Mouse (Mus musculus) stomach, postnatal 0 days (tissue): ENCODE results near the gene Vps35l. TPM values are rescaled to one million over a fixed set of nuclear protein-coding genes. Genes with fewer than 3 reads are reported as not detected.

ENCODE experiments used
- ATAC-seq: fragments of 200-750 bp; cut with Nextera tagmentation; 2 replicates; pipeline ENCODE4 v1.8.0; 2017; ENCODE audit not compliant: low FRiP score, low TSS enrichment
- DNase-seq: peaks from one replicate; pipeline ENCODE4 v3.0.0-alpha.2; 2016; ENCODE audit warnings: low spot score
- H3K27ac ChIP-seq: fragments of 300-500 bp; sonication (generic); replicated peaks from 2 replicates; pipeline ENCODE4 v1.5.1; 2014; ENCODE audit warnings: mild to moderate bottlenecking, control low read depth
- H3K27me3 ChIP-seq: fragments of 300-500 bp; sonication (generic); 2 replicates; pipeline ENCODE4 v1.6.1; 2014; ENCODE audit warnings: low read length; ENCODE audit not compliant: control insufficient read depth, insufficient read depth
- H3K36me3 ChIP-seq: fragments of 300-500 bp; sonication (generic); 2 replicates; pipeline ENCODE4 v1.6.1; 2014; ENCODE audit warnings: low read length, mixed read lengths; ENCODE audit not compliant: control insufficient read depth, insufficient read depth
- H3K4me1 ChIP-seq: fragments of 300-500 bp; sonication (generic); replicated peaks from 2 replicates; pipeline ENCODE4 v1.6.1; 2014; ENCODE audit warnings: antibody characterized with exemption; ENCODE audit not compliant: control insufficient read depth, insufficient read depth
- H3K4me2 ChIP-seq: fragments of 300-500 bp; sonication (generic); replicated peaks from 2 replicates; pipeline ENCODE4 v1.6.1; 2014; ENCODE audit warnings: low read depth, mild to moderate bottlenecking, control low read depth, moderate library complexity
- H3K4me3 ChIP-seq: fragments of 300-500 bp; sonication (generic); 2 replicates; pipeline ENCODE4 v1.5.1; 2014; ENCODE audit warnings: low read depth, low read length, control low read depth
- H3K9ac ChIP-seq: fragments of 300-500 bp; sonication (generic); 2 replicates; pipeline ENCODE4 v1.6.1; 2014; ENCODE audit warnings: mild to moderate bottlenecking, low read length, control low read depth, mixed read lengths
- H3K9me3 ChIP-seq: fragments of 300-500 bp; sonication (generic); 2 replicates; pipeline ENCODE4 v1.6.1; 2016; ENCODE audit warnings: low read length; ENCODE audit not compliant: control insufficient read depth
- CTCF ChIP-seq: IDR thresholded peaks from 2 replicates; pipeline ENCODE4 v1.5.1; 2016; ENCODE audit warnings: antibody characterized with exemption, low read depth, mild to moderate bottlenecking, moderate library complexity
- EP300 ChIP-seq: optimal IDR thresholded peaks from 2 replicates; pipeline ENCODE3; 2016; ENCODE audit warnings: antibody characterized with exemption
- WGBS: fragments of 180-500 bp; shearing (Covaris S2); extraction: QIAGEN DNeasy Blood & Tissue Kit; methylation state at CpG from one replicate; pipeline ENCODE4 v1.1.7; 2014; 5-methylcytosine and 5-hydroxymethylcytosine counted together
- polyA plus RNA-seq: library from polyadenylated mRNA; unstranded; fragments of >200 nt; fragmentation: Nextera tagmentation; extraction: Ambion mirVana; gene quantifications from 2 replicates; pipeline ENCODE4 v1.2.1, GENCODE M21; 2015

Gene Vps35l
- polyA plus RNA-seq, 1 experiment from 2014 or later: 32.7 TPM

GRCm38 (mm10) chr7:118725459-118725858, 14.6 kb upstream of the Vps35l start:
- Histone ChIP-seq H3K9ac (no peak overlapping the region), H3K4me3 (no peak overlapping the region), H3K27me3 (no peaks in the 10 kb centered on the region), H3K4me2 (no peak overlapping the region), H3K36me3 (peaks cover 5% of the 10 kb centered on the region; the same call in 1 of the 2 replicates), H3K4me1 (no peaks in the 10 kb centered on the region), H3K9me3 (no peaks in the 10 kb centered on the region), H3K27ac (no peak overlapping the region)
- TF ChIP-seq CTCF: no peak
- no peak for TF ChIP-seq EP300
- 81% methylated on average over 2 of the region's 2 CpGs for WGBS
- ATAC-seq: no peak
- no peak for DNase-seq

GRCm38 (mm10) chr7:118728846-118729587, 11.0 kb upstream of the Vps35l start:
- ATAC-seq (no peak), DNase-seq (no peak)
- H3K27me3 ChIP-seq: no peaks in the 10 kb centered on the region
- TF ChIP-seq CTCF (no peak), EP300 (no peak)
- no peak overlapping the region for H3K4me3 ChIP-seq
- no peak overlapping the region for H3K4me2 ChIP-seq
- no peak overlapping the region for H3K27ac ChIP-seq
- no peaks in the 10 kb centered on the region for H3K4me1 ChIP-seq
- no peak overlapping the region for H3K9ac ChIP-seq
- 91% methylated on average over 13 of the region's 13 CpGs for WGBS
- no peaks in the 10 kb centered on the region for H3K9me3 ChIP-seq
- peaks cover 11% of the 10 kb centered on the region; the same call in 1 of the 2 replicates for H3K36me3 ChIP-seq

- TF ChIP-seq CTCF: no peak
- TF ChIP-seq EP300: no peak
- H3K36me3 ChIP-seq: peaks cover 8% of the 10 kb centered on the region; the same call in 1 of the 2 replicates
- no peaks in the 10 kb centered on the region for H3K4me1 ChIP-seq
- no peaks in the 10 kb centered on the region for H3K27me3 ChIP-seq
- no peak for ATAC-seq
- H3K4me3 ChIP-seq: no peak overlapping the region
- no peak overlapping the region for H3K4me2 ChIP-seq
- H3K9ac ChIP-seq: no peak overlapping the region
- H3K27ac ChIP-seq: no peak overlapping the region
- WGBS: 86% methylated on average over 3 of the region's 3 CpGs
- DNase-seq: no peak
- no peaks in the 10 kb centered on the region for H3K9me3 ChIP-seq
Measured at GRCm38 (mm10) chr7:118731781-118732180, 8.2 kb upstream of the Vps35l start.

GRCm38 (mm10) chr7:118733225-118733624, 6.8 kb upstream of the Vps35l start:
- peaks cover 8% of the 10 kb centered on the region; the same call in 1 of the 2 replicates for H3K36me3 ChIP-seq
- ATAC-seq (no peak), DNase-seq (no peak)
- 93% methylated on average over 13 of the region's 13 CpGs for WGBS
- H3K9ac ChIP-seq: no peak overlapping the region
- no peaks in the 10 kb centered on the region for H3K9me3 ChIP-seq
- no peak for TF ChIP-seq CTCF
- no peak for TF ChIP-seq EP300
- H3K4me2 ChIP-seq: no peak overlapping the region
- H3K27me3 ChIP-seq: no peaks in the 10 kb centered on the region
- no peak overlapping the region for H3K27ac ChIP-seq
- no peak overlapping the region for H3K4me3 ChIP-seq
- no peaks in the 10 kb centered on the region for H3K4me1 ChIP-seq

- Histone ChIP-seq H3K36me3 (0 out of 2 replicates have a peak, but pooled peaks cover 2% of the 10 kb centered on the region), H3K4me2 (no peak overlapping the region), H3K9ac (no peak overlapping the region), H3K27me3 (no peaks in the 10 kb centered on the region), H3K27ac (no peak overlapping the region), H3K4me1 (0 out of 2 replicates have a peak, but pooled peaks cover 2% of the 10 kb centered on the region), H3K9me3 (no peaks in the 10 kb centered on the region), H3K4me3 (no peak overlapping the region)
- TF ChIP-seq EP300: no peak
- peak; percentile 36; the same call in 1 of the 2 replicates for TF ChIP-seq CTCF
- WGBS: 67% methylated on average over 1 of the region's 1 CpGs
- ATAC-seq (no peak), DNase-seq (no peak)
Measured at GRCm38 (mm10) chr7:118738730-118739129, 1.3 kb upstream of the Vps35l start.
